Mouse (Mus musculus) central nervous system, embryonic 11.5 days (tissue): ENCODE data around the gene Rwdd1. TPM values are rescaled to one million over a fixed set of nuclear protein-coding genes. Genes with fewer than 3 reads are reported as not detected.

Experiments used
- polyA plus RNA-seq: library from polyadenylated mRNA; depleted of rRNA; stranded (reverse); fragments of >200 nt; gene quantifications from 2 replicates; pipeline ENCODE4 v1.2.3, GENCODE M21; 2012; rRNA removed

Gene Rwdd1
- polyA plus RNA-seq, result 99.2 and 166 TPM in 2 replicates

DNA sequence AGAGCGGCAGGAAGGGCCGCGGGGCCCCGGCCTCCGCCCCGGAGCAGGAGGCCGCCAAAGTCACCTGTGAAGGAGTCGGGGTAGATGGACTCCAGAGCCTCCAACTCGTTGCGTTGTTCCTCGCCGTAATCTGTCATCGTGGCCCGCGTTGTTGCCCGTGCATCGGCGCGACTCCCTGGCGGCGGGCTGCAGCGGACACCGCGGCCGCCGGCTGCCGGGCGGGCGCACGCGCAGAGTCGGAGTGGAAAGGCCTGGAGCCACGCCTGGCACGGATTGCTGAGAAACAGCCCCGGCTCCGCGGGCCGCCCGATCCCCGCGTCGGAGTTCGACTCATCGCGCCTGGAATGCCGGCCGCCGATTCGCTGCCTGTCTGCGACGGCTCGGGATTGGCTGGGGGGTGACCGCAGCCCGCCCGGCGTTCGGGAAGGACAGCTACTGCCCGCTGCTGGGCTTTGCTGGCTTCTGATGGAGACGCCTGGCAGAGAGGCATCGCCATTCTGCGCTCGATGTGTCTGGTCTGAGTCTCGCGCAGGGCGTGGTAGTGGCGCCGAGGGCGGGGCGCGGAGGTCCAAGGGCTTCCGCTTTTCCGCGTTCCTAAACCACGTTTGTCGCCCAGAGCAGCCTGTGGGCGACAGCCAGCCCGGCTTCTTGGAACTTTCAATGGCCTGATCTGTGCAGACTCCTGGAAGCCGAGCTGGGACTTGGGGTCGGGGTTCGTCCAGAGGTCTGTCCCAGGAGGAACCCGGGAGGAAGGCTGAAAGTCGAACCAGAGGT, at the start of gene Rwdd1:
Gene Rwdd1 (minus strand): TSS at position 323 of the 774 bp plus-strand sequence.

DNA sequence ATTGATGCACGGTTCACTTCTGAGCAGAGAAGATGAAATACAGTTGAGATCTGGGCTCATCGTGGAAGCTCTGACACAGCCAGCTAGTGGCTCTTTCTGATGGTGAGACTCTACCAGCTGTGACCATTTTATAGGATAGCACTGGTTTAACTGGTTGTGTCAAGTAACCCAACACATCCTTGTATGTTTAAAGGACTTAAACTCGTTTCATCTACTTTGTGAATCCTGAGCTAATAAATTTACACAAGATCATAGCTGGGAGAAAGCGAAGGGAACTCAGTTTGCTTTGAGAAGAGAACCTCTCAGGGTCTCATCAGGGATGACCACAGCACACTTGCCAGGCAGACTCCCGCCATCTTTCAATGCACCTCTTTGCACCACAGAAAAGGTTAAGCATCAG, 24.8 kb upstream of the Rwdd1 start, which contains the start of gene Calhm4:
Gene Calhm4 (minus strand): TSS at position 101 of the 400 bp plus-strand sequence.

DNA sequence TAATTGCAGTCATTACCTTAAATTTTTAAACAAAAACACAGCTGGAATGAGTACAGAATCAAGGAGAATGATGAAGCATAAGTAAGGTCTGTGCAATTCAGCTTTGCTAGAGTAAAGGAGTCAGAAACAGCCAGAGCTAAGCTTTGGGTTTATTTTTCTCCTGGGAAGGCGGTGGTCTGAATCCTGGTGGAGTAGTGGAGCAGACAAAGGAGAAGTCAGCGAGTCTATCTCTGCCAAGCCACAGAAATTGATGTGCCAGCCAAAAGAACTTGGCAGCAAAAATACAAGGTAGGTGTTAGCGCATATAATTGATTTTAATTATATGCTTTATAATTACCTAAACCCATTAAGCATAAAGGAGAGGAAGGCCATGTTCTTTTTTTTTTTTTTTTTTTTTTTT, 18.0 kb upstream of the Rwdd1 start, which contains the start of gene Trappc3l:
Gene Trappc3l (plus strand): TSS at position 197 of the 400 bp plus-strand sequence.

DNA sequence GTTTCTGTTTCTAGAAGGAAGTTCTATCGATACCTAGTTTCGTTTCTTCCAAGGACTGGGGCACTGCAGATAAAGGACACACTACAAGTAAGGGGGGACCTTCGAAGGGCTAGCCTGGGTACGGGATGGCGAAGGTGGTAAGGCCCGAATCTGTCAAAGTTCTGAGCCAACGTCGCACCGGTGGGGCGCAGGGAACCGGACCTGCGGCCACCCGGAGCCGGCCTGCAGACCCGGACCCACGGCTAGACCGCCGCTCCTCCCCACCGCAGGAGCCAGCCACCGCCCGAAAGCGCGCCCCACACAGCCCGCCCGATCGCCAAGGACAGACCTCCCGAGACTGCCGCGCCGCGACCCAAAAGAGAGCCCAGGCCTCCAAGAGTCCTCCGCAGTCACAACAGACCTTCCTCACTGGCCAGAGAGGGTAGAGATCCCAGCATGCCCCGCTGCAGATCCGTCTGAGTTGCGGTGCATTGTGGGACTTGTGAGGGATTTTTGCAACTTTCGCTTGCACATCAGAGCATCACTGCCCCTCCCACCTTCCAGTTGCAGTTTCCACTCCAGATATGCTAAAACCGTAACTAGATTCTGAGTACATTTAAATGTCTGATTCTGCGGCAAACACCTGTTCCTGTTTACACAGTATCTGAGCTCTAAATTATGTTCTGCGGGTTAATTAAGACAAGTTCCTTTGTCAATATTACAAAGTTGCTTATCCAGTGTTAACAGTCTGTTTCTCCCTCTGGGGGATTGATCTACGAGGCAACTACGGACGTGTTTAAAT, 68.4 kb downstream of the Rwdd1 start, which contains the start of gene Zup1:
Gene Zup1 (minus strand): TSS at position 467 of the 781 bp plus-strand sequence.

Other genes starting within 250 kb of the Rwdd1 start
- not detected in 2 replicates for gene Sult3a2, start 232.9 kb downstream of the Rwdd1 start, polyA plus RNA-seq
- gene Sult3a1, start 161.9 kb downstream of the Rwdd1 start, polyA plus RNA-seq, result not detected in 2 replicates
- gene Rsph4a, start 114.5 kb downstream of the Rwdd1 start, polyA plus RNA-seq, result 0.15 and 0.30 TPM in 2 replicates
- 12.6 and 17.9 TPM in 2 replicates for gene Zup1, start 68.4 kb downstream of the Rwdd1 start, polyA plus RNA-seq
- gene Trappc3l, start 18.0 kb upstream of the Rwdd1 start, polyA plus RNA-seq, result not detected in 2 replicates
- not detected in 2 replicates for gene Calhm4, start 24.7 kb upstream of the Rwdd1 start, polyA plus RNA-seq
- 0.13 and 0.15 TPM in 2 replicates for gene Calhm5, start 76.9 kb upstream of the Rwdd1 start, polyA plus RNA-seq
- gene Calhm6, start 108.4 kb upstream of the Rwdd1 start, polyA plus RNA-seq, result 0.14 and 0.50 TPM in 2 replicates
- gene Dse, start 188.1 kb upstream of the Rwdd1 start, polyA plus RNA-seq, result 11.9 and 24.6 TPM in 2 replicates